Mouse (Mus musculus) frontal cortex, postnatal 36 days (tissue): ENCODE data around the gene Slc4a1.
"Not testable (repeated sequence)": the region's sequence is repeated elsewhere in the genome, so short reads cannot be mapped to it uniquely, and the experiment has no call there.

Experiments
- DNase-seq, 2 experiments: peaks; one replicate each; pipeline ENCODE4 v3.0.0; 2022; ENCODE audit warnings: low spot score in 2 of 2

Gene Slc4a1

DNA sequence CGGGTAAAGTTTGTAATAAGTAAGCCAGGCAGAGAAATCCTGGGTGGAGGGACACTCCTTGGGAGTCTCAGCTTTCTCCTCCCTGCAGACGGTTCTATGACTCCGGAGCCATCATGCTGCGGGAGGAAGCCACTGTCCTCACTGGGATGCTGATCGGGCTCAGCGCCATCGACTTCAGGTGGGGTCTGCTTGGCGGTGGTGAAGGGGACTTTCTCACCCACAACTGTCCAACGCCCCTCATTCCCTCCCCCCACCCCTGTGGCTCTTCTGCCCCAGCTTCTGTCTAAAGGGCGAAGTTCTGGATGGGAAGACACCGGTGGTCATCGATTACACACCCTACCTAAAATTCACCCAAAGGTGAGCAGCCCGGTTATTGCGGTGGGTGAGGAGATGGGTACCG lies 33.1 kb upstream of the Slc4a1 start:
- DNase-seq, result no peak

DNA sequence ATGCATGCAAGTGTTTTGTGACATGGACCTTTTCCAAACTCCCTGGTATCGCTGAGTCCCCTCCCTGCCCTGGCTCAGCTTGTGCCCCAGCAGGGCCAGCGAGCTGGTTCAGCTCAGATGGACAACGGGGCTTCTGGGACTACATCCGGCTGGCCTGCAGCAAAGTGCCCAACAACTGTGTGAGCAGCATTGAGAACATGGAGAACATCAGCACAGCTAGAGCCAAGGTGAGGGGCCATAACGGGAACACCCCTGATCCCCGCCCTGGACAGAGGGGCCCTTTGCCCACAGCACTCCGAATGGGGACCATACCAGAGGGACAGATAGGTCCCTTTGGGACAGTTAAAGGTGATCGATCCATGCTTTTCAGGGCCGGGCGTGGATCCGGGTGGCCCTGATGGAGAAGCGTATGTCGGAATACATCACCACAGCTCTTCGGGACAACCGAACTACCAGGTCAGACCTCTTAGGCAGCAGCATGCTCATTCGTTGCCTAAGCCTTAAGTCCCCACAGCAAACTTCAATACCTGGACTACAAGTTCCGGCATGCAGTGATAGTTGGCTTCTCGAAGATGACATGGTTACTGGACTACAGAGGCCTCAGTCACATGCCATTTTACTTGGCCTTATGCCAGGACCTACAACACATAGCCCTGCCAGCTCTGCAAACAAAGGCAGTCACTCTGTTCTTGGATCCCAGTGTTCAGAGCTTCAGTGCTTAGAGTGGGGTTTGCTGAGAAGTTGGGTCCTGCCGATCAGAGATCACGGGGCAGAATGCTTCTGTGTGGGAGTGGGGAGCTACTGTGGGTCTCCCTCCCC lies 32.2 kb upstream of the Slc4a1 start:
- DNase-seq, result peak in 1 of 2 experiments; percentile 58

- peak; percentile 63 to 65 for DNase-seq
These were observed 30.7 kb upstream of the Slc4a1 start for GRCm38 (mm10) chr11:102396671-102397141.

DNA sequence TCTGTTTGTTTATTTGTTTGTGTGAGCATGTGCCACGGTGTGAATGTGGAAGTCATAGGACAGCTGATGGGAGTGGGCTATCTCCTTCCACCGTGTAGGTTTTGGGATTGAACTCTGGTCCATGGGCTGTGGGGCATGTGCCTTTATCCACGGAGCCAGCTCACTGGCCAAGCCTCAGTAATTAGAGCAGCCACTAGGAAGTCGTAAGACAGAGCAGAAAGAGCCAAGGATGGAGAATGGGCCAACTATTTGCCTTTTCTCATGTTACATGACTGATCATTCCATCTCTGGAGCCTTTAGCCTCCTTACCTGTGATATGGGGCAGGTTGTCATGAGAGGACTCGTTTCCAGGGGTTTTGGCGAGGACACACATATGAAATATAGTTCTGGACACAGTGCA lies 30.3 kb upstream of the Slc4a1 start:
- no peak for DNase-seq

GRCm38 (mm10) chr11:102395250-102395649 lies 29.2 kb upstream of the Slc4a1 start:
- no peak for DNase-seq

- DNase-seq, result no peak
These were observed 28.6 kb upstream of the Slc4a1 start for GRCm38 (mm10) chr11:102394421-102395124.

GRCm38 (mm10) chr11:102393719-102394420 lies 27.9 kb upstream of the Slc4a1 start:
- DNase-seq, result peak; percentile 58

- DNase-seq, result peak; percentile 95
These were observed 27.2 kb upstream of the Slc4a1 start, which contains the start of gene Rundc3a for GRCm38 (mm10) chr11:102393238-102393634. Rundc3a (plus strand) TSS chr11:102393403.

- DNase-seq, result no peak
These were observed 26.6 kb upstream of the Slc4a1 start for GRCm38 (mm10) chr11:102392441-102393237.

GRCm38 (mm10) chr11:102389436-102389835 lies 23.4 kb upstream of the Slc4a1 start:
- not testable (repeated sequence) for DNase-seq

DNA sequence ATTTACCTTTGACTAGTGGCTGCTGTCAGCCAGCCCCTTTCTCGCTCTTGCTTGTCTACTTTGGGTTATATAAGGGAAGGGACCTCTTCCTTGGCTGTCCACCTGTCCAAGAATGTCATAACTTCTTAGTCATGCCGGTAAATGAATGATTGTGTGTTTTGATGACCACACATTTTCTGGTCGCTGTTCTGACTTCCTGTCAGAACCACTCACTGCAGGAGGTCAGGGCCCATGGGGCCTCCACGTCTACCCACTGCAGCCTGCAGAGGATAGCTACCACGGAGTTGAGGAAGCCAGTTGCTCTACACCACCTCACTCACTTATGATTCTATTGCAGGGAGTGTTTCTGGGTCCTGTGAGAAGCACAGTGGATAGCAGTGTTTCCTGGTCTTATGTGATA lies 20.1 kb upstream of the Slc4a1 start:
- DNase-seq, result no peak

- DNase-seq, result no peak
These were observed 19.1 kb upstream of the Slc4a1 start for GRCm38 (mm10) chr11:102385075-102385474.

DNA sequence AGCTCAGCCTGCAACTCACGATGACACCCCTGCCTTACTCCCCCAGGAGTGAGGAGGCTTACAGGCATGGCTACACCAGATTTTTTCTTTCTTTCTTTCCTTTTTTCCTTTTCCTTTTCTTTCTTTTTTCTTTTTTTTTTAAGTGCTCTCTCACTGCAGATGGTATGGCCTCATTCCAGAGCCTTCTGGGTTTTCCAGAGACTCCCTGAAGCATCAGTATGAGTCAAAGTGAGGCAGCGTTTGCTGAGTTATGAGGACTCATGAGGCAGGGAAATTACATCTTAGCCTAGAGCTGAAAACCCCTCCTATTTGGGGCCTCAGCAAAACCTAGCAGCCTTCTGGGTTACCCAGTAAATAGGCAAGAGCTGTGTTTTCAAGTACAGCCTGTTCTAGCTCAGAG lies 18.4 kb upstream of the Slc4a1 start:
- peak in 1 of 2 experiments; percentile 65 for DNase-seq

- DNase-seq, result no peak
These were observed 17.5 kb upstream of the Slc4a1 start for GRCm38 (mm10) chr11:102383365-102384136.

DNA sequence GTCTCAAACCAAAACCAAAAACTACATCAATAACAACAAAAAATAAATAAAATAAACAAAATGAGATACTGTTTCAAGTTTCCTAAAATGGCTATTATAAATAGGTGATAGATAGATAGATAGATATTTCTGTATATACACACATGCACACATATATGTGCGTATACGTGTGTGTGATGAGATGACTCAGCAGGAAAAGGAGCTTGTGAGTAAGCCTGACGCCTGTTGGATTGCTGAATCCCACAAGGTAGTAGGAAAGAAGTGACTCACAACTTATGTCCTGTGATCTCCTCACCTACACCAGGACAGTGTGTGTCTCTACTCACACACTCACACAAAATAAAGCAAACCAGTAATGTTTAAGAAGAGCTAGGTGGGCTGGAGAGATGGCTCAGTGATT lies 16.8 kb upstream of the Slc4a1 start:
- DNase-seq, result no peak

DNA sequence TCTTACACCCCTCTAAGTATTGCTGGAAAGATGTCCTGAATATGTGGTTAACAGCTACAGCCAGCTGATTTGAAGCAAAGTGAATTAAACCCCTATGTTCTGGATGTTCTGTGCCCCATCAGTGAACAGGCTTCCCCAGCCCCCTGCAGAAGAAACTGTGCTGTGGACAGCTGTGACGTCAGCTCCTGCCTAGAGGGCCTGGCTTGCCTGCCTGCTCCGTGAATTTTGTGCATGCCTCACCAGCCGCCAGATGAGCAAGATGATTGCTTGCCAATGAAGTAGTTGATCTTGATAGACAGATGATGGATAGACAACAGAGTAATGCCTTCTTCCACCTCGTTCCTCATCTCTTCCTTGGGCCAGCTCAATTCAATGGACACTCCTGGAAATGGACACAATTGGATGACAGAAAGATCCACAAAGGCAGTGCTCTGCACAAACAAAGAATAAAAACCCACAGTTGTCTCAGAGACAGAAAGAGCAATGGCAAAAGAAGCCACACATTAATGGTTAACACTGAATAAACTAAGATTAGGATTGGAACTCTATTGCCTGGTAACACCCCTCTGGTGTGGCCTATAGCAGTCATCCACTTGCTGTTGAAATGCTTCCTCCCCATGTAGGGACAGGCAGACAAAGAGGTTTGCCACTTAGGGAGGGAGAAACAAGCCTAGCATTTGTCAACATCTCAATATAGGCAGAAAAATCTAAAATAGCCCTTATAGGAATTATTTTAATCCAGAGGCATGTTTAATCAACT lies 15.5 kb upstream of the Slc4a1 start:
- DNase-seq, result no peak

- DNase-seq, result no peak
These were observed 14.1 kb upstream of the Slc4a1 start for GRCm38 (mm10) chr11:102380091-102380490.

DNA sequence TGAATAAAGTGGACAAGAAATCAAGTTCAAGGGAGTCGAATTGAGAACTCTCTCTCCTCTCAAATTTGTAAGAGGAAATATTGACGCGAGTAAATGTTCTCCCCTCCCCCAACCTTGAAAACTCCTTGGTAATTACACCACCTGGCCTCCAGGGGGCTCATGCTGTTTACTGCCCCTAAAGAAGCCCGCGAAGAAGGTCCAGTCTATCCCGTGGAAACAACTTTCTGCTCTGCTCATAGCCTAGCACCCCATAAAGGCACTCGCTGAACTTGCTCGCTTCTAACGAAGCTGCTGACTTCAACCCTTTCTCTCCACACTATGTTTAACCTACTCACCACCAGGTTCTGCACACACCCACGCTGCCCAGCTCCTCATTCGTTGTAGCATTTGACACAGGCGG lies 11.2 kb upstream of the Slc4a1 start:
- DNase-seq, result no peak

DNA sequence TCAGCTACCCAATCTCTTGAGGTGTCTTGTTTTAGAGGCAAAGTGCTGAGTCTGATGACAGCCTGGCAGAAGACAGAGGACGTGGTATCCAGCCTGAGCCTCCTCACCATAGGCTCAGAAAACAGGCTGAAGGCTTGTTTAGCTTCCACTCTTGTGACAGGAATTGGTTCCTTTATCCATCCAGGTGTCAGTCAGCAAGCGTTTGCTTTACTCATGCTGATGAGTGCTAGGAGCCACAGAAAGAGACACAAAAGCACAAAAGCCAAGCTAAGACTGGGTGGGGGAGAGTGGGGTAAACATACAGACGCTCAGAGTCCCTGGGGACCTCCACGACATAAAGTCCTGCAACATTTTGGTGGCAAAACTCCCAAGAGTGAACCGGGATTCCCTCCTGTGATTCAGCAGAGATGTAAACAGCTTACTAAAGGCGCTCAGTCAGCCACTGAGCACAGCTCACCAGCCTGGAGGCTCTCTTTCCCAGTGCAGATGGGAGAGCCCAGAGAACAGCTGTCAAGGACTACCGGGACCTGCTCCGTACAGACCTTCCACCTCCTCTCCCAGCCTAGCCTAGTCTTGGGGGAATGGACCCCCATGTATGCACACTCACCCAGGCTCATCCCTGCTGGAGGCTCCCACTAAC lies 10.3 kb upstream of the Slc4a1 start:
- DNase-seq, result no peak
